Mouse (Mus musculus) megakaryocyte, embryonic 14.5 days (primary cell): Measurements from ENCODE around the gene Gm10490. TPM values are rescaled to one million over a fixed set of nuclear protein-coding genes. Genes with fewer than 3 reads are reported as not detected.

ENCODE experiments used
- H3K27me3 ChIP-seq: replicated peaks from 2 replicates; pipeline ENCODE3; 2012; ENCODE audit warnings: inconsistent platforms
- H3K36me3 ChIP-seq: replicated peaks from 2 replicates; pipeline ENCODE3; 2012; ENCODE audit warnings: low read length, inconsistent platforms, mixed read lengths
- H3K4me1 ChIP-seq: 2 replicates; pipeline ENCODE4 v1.6.1; 2012; ENCODE audit warnings: inconsistent platforms
- H3K4me3 ChIP-seq: replicated peaks from 2 replicates; pipeline ENCODE3; 2012; ENCODE audit warnings: moderate library complexity, mild to moderate bottlenecking, inconsistent platforms
- H3K9me3 ChIP-seq: 2 replicates; pipeline ENCODE4 v1.6.1; 2012; ENCODE audit warnings: inconsistent platforms
- FLI1 ChIP-seq: IDR thresholded peaks from 2 replicates; pipeline ENCODE4 v1.6.1; 2012; ENCODE audit warnings: low read length, inconsistent platforms, mixed read lengths
- GATA1 ChIP-seq: IDR thresholded peaks from 3 replicates; pipeline ENCODE4 v1.6.1; 2012; ENCODE audit warnings: mixed read lengths, low read length, inconsistent platforms, borderline replicate concordance
- polyA plus RNA-seq: library from polyadenylated mRNA; stranded (reverse); fragments of >175 nt; gene quantifications from 2 replicates; pipeline ENCODE4 v1.2.3, GENCODE M21; 2012; ENCODE audit warnings: low replicate concordance; ENCODE audit not compliant: insufficient read depth

Gene Gm10490
- polyA plus RNA-seq, 1 experiment: not detected

DNA sequence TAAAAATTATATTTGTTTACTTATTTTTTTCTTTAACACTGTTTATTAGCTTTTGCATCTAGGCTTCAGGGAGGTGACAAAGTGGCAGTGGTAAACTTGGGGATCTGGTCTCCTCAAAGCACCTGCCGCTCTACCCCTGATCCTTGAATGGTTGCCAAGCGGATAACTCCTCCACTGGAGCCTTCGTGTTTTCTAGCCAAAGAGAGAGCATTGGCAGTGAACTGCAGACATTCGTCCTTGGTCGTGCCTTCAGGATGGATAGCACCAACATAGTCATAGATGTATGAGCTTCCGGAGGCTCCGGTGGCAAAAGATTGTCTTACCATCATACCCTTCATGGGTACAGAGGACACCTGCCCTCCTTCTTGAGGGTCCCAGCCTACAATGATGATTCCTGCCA lies 40.7 kb downstream of the Gm10490 start:
- H3K36me3 ChIP-seq: no peaks in the 10 kb centered on the region
- H3K4me1 ChIP-seq: peaks cover 12% of the 10 kb centered on the region; the same call in 1 of the 2 replicates
- TF ChIP-seq GATA1 (no peak), FLI1 (no peak)
- H3K4me3 ChIP-seq: no peak overlapping the region
- no peaks in the 10 kb centered on the region for H3K9me3 ChIP-seq
- no peaks in the 10 kb centered on the region for H3K27me3 ChIP-seq

DNA sequence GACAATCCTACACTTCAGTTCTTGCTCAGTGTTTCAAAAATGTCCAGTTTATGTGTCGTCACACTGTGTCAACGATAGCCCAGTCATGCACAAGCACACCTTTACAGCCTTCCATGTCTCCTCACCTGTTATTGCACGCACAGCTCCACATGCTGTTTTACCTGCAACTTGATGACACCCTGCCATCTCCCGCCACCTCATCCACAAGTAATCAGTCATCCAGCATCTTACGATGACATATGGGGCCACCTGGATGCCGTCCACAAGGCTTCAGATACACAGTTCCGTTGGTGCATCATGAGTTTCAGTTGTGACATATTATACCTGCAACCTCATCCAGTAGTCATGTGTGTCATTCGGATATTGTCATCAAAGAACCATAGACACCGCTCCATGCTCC lies 49.5 kb downstream of the Gm10490 start:
- H3K4me1 ChIP-seq: peaks cover 33% of the 10 kb centered on the region
- peaks cover 68% of the 10 kb centered on the region for H3K36me3 ChIP-seq

More for the DNA sequence above, 49.5 kb downstream of the Gm10490 start:
- TF ChIP-seq FLI1 (no peak), GATA1 (no peak)
- no peaks in the 10 kb centered on the region for H3K9me3 ChIP-seq
- peak overlapping the region; percentile 35 for H3K4me3 ChIP-seq
- no peaks in the 10 kb centered on the region for H3K27me3 ChIP-seq

Other genes starting within 250 kb of the Gm10490 start
- 18.5 and 29.3 TPM in 2 replicates for gene Plp2, start 238.2 kb upstream of the Gm10490 start, polyA plus RNA-seq
- not detected in 2 replicates for gene Magix, start 228.3 kb upstream of the Gm10490 start, polyA plus RNA-seq
- 2.4 TPM in 1 of 2 replicates, not detected in the other for gene Gpkow, start 212.4 kb upstream of the Gm10490 start, polyA plus RNA-seq
- 8.7 and 24.6 TPM in 2 replicates for gene Wdr45, start 195.2 kb upstream of the Gm10490 start, polyA plus RNA-seq
- gene Gm45208, start 187.3 kb upstream of the Gm10490 start, polyA plus RNA-seq: 12.9 TPM in 1 of 2 replicates, not detected in the other
- 28.2 and 91.3 TPM in 2 replicates for gene Praf2, start 181.1 kb upstream of the Gm10490 start, polyA plus RNA-seq
- 8.5 and 31.6 TPM in 2 replicates for gene Ccdc120, start 158.6 kb upstream of the Gm10490 start, polyA plus RNA-seq
- gene Tfe3, start 147.0 kb upstream of the Gm10490 start, polyA plus RNA-seq: 17.5 and 17.8 TPM in 2 replicates
- gene Gripap1, start 119.8 kb upstream of the Gm10490 start, polyA plus RNA-seq: 7.5 and 16.3 TPM in 2 replicates
- 0.15 TPM in 1 of 2 replicates, not detected in the other for gene Kcnd1, start 87.3 kb upstream of the Gm10490 start, polyA plus RNA-seq
- gene Otud5, start 68.2 kb upstream of the Gm10490 start, polyA plus RNA-seq: 89.2 and 180 TPM in 2 replicates
- gene Pim2, start 31.3 kb upstream of the Gm10490 start, polyA plus RNA-seq: 177 and 348 TPM in 2 replicates
- 99.5 and 147 TPM in 2 replicates for gene Slc35a2, start 25.5 kb upstream of the Gm10490 start, polyA plus RNA-seq
- gene Pqbp1, start 10.3 kb upstream of the Gm10490 start, polyA plus RNA-seq: 135 and 223 TPM in 2 replicates
- 139 and 161 TPM in 2 replicates for gene Timm17b, start 10.2 kb upstream of the Gm10490 start, polyA plus RNA-seq
- gene Gm10491, start 1.7 kb upstream of the Gm10490 start, polyA plus RNA-seq: not detected in 2 replicates
- 1.4 and 3.8 TPM in 2 replicates for gene Pcsk1n, start 10.3 kb downstream of the Gm10490 start, polyA plus RNA-seq
- gene Eras, start 19.1 kb downstream of the Gm10490 start, polyA plus RNA-seq: not detected in 2 replicates
- 0.96 and 16.9 TPM in 2 replicates for gene Hdac6, start 38.3 kb downstream of the Gm10490 start, polyA plus RNA-seq
- gene Gata1, start 68.5 kb downstream of the Gm10490 start, polyA plus RNA-seq: 227 and 1,046 TPM in 2 replicates
- 0.94 TPM in 1 of 2 replicates, not detected in the other for gene Glod5, start 109.0 kb downstream of the Gm10490 start, polyA plus RNA-seq
- gene Suv39h1, start 165.2 kb downstream of the Gm10490 start, polyA plus RNA-seq: 0.99 and 3.9 TPM in 2 replicates
- gene Was, start 181.0 kb downstream of the Gm10490 start, polyA plus RNA-seq: 450 and 808 TPM in 2 replicates
- 23.4 and 38.2 TPM in 2 replicates for gene Wdr13, start 223.3 kb downstream of the Gm10490 start, polyA plus RNA-seq
- 3.2 and 96.3 TPM in 2 replicates for gene Rbm3, start 236.3 kb downstream of the Gm10490 start, polyA plus RNA-seq